Mouse (Mus musculus): ENCODE results near the gene Gm1527. TPM values are rescaled to one million over a fixed set of nuclear protein-coding genes. Genes with fewer than 3 reads are reported as not detected.
"Not testable (repeated sequence)": the region's sequence is repeated elsewhere in the genome, so short reads cannot be mapped to it uniquely, and the experiment has no call there.

Gm1527 gene
- total RNA-seq (2021) = not detected
- long read RNA-seq, experiment 1 = 0 reads
- long read RNA-seq, experiment 2 = 0 reads

DNA sequence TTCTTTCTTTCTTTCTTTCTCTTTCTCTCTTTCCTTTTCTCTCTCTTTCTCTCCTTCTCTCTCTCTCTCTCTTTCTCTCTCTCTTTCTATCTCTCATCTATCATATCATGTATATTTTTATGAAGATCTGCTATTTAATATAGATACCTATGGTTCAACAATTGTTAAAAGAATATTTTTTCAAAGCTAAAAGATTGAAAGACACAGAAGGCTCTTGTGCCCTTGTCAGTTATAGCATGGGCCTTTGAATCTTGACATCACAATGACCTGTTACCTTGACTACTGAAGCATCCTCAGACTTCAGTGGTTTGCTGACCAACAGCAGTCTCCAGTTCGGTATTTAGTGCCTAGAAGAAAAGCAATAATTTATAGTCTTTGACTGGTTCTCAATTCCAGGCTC lies at the start of gene Gm1527:
Gene Gm1527 (plus strand): TSS at position 301 of the 400 bp plus-strand sequence.
- DNase-seq = no peak

DNA sequence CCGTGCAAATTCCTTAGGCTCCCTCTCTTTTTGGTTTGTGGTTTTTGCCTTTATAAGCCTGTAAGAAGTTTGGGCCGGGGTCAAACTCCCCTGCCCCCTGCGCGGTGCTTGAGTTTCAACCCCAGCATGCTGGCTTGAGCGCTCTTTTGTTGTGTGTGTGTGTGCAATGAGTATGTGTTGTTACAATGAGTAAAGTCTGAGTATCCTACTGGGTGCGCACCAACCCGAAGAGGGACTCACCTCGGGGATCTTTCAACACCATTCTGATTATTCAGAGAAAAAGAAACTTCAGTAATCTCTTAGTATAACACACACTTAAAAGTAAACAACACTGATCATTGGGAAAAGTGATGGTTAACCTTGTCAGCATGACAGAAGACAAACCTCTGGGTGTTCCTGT lies 49.2 kb upstream of the Gm1527 start:
- no peak for DNase-seq

DNA sequence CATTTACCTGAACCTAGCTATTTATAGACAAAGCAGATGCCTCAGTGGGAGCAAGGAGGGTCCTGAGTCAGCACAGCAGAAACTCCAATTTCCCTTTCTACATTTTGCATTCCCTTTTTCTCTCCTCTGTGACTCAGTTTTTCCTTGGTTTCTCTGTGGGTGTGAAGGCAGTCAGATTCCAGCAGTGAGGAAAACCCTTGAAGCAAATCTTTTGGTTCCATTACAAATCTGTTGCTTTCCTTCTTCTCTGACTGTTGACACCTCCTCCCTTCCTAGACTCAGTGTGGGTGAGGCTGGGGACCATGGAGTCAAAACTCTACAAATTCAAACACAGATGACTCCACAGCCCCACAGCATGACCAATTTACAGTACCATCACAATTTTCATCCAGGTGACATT lies 45.3 kb upstream of the Gm1527 start:
- DNase-seq = no peak

DNA sequence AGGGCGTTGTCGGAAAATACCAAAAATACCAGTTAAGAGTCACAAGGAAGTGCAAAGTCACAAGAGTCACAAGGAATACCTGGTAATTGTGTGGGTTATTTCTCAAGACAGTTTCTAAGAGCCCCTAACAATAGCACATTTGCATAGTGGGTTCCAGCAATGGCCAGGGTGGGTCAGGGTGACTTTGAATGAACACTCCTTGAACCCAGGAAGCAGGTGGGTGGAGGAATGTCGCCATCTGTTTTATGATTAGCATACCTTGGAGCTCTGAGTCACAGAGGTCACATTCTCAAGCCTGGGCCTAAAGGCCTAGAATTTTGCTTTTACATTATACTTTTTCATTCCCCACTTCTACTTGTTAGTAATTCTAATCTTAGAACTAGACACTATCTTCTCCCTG lies 40.2 kb upstream of the Gm1527 start:
- not testable (repeated sequence) for DNase-seq

DNA sequence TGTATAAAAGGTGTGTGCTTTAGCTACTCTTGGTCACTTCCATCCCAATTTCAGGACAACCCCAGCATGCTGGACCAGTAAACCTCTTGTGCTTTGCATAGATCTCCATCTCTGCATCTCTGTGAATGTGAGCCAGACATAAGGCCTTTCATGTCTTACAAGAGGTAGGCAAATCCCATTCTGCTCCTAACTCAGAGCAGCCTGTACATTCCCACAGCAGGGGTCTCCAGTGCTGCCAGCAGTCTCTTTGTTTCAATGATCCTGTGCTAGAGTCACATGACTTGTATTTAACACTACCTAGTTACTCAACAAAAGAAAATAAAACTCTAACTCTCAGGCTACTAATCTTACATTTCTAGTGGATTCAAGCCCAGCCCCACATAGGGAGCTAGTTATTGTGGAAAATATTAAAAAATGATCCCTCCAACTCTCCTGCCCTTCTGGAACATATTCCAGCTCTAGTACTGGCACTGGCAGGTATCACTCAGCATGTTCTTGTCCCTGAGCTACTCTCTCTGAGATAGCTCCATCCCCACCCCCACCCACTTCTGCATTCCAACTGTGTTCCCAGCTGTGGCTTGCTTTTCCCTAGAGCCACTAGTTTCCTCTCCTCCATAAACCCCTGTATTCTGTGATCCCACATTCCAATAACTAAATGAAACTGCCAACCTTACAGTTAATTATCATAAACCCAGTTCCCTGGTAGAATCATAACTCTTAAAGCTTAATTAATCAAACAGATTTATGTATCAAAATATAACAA lies 32.6 kb upstream of the Gm1527 start:
- DNase-seq = not testable (repeated sequence)

DNA sequence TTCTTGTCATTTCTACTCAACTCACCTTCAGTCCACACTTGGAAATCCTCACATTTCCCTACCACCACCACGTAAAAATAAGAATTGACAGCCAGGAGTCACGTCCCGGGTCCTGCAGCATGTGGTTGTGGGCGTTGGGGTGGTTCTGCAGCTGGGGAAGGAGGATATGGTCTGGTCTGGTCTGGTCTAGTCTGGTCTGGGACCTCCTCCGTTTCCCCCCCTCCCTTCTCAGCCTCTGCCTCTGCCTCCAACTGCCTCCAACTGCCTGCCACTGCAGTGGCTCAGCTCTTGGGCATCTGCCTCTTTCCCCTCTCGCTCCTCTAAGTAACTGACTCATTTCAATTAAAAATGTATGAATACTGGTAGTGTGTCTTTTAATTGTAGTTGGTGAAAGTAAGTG lies 4.5 kb downstream of the Gm1527 start:
- not testable (repeated sequence) for DNase-seq

DNA sequence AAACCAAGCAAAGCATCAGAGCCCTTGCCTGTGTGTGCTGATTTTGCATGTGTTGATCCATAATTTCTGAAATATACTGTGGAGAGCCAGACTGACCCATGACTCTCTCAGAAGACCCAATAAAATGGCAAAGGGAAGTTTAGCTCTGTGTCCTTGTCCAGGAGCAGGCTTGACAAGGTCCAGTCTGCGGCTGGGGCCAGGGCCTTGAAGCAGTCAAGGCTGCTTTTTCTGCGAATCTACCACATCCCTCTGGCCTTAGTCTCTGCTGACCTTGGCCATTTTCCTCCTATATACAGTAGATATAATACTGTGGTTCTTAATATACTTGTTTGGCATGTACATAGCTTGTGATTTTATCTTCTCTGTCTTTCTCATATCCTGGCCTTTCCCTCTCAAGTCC lies 73.5 kb downstream of the Gm1527 start:
- no peak for DNase-seq

DNA sequence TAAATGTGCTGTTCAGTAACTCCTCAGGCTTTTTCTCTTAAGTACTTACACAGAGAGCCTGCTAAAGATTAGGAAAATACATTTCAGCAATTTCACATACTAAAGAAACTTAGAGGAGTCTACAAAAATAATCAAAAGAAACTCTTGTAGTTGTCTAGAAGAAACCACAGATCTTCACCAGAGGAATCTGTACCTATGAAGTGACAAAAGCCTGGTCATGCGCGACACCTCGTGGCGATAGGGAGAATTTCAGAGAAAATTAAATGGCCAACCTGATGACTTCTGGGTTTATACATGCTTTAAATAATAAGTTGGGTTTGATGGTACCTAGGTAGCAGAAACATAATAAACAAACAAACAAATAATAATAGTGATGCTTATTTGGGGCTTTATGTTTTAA lies 76.4 kb downstream of the Gm1527 start:
- peak; percentile 21 to 48 for DNase-seq

Other genes starting within 250 kb of the Gm1527 start
- not detected for gene Slc2a2, start 194.7 kb upstream of the Gm1527 start, total RNA-seq (2021)
- gene Eif5a2, start 111.3 kb upstream of the Gm1527 start, total RNA-seq (2021) = 1 to 10 TPM in 1 of 2 experiments, under 1 TPM in 1; 0.84 to 1.0 TPM
- gene Rpl22l1, start 87.2 kb upstream of the Gm1527 start, total RNA-seq (2021) = 100 to 1,000 TPM; 110 to 119 TPM
- gene Egfem1, start 189.4 kb downstream of the Gm1527 start, total RNA-seq (2021) = not detected